Mouse (Mus musculus): ENCODE results near the gene 4632433K11Rik.

GRCm38 (mm10) chr7:5044981-5045380 is 11.1 kb downstream of the 4632433K11Rik start:
- TF ChIP-seq CHD2 (IDR thresholded peaks at IDR 0.05; ENCODE audit: low read depth, low read length) (no peak), ZNF384 (IDR thresholded peaks at IDR 0.05; ENCODE audit: low read depth, low read length) (no peak), HCFC1 (IDR thresholded peaks at IDR 0.05; ENCODE audit: borderline replicate concordance, insufficient read depth, low read length) (no peak)

All from ES-E14 (cell line).